Mouse (Mus musculus) cortical plate, adult 2 months (tissue): ENCODE measurements at regions not wholly inside any gene's neighbourhood (a gene's known extent, or its start where the extent isn't known, plus 50 kb on each side); places are given as distances from the start of the nearest gene placed in this dataset.

Experiments
- H3K27ac ChIP-seq: fragments of 200-500 bp; 2 replicates; pipeline ENCODE4 v1.5.1; 2012; ENCODE audit warnings: low read length, control low read depth, inconsistent platforms; ENCODE audit not compliant: insufficient read depth
- H3K4me1 ChIP-seq: fragments of 200-500 bp; 2 replicates; pipeline ENCODE4 v1.6.1; 2011; ENCODE audit warnings: low read length; ENCODE audit not compliant: control insufficient read depth, insufficient read depth
- H3K4me3 ChIP-seq: fragments of 200-500 bp; 2 replicates; pipeline ENCODE4 v1.5.1; 2011; ENCODE audit warnings: mild to moderate bottlenecking, low read length, control low read depth; ENCODE audit not compliant: insufficient read depth
- CTCF ChIP-seq: fragments of 200-500 bp; IDR thresholded peaks from 2 replicates; pipeline ENCODE4 v1.5.1; 2011; ENCODE audit warnings: mild to moderate bottlenecking, control low read depth, low read length; ENCODE audit not compliant: insufficient read depth; ENCODE audit errors: extremely low read depth
- POLR2A ChIP-seq: fragments of 200-500 bp; IDR thresholded peaks from 2 replicates; pipeline ENCODE4 v1.6.1; 2011; ENCODE audit warnings: mild to moderate bottlenecking, low read length, control low read depth; ENCODE audit not compliant: insufficient read depth; ENCODE audit errors: extremely low read depth

DNA sequence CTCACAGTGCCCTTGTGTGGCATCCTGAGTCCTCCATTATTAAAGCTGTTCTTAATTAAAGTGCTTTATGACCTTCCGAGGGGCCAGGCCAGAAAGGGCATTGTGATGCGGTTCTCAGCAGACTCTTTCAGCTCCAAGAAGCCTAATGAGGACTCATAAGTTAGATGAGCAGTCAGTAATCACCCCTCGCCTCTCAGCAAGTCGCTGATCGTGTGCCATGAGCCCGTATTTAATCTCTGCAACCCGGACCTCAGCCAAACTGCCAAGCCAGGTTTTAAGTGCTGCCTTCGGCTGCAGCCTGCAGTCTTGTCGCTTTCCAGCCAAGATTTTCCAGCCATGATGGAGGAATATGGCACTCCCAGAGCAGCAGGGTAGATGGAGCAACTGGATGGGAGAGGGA, 56.1 kb upstream of the Rbfox1 start:
- no peak overlapping the region for H3K4me3 ChIP-seq
- H3K4me1 ChIP-seq, result no peaks in the 10 kb centered on the region
- H3K27ac ChIP-seq, result no peak overlapping the region
- no peak for TF ChIP-seq POLR2A
- no peak for TF ChIP-seq CTCF

GRCm38 (mm10) chr16:5823316-5823715, 61.8 kb upstream of the Rbfox1 start:
- no peak for TF ChIP-seq POLR2A
- no peak for TF ChIP-seq CTCF
- Histone ChIP-seq H3K27ac (no peak overlapping the region), H3K4me1 (no peaks in the 10 kb centered on the region), H3K4me3 (no peak overlapping the region)

- H3K27ac ChIP-seq, result no peak overlapping the region
- no peaks in the 10 kb centered on the region for H3K4me1 ChIP-seq
- TF ChIP-seq POLR2A (no peak), CTCF (no peak)
- H3K4me3 ChIP-seq, result no peak overlapping the region
Observed at GRCm38 (mm10) chr16:5817166-5817565, 68.0 kb upstream of the Rbfox1 start.

DNA sequence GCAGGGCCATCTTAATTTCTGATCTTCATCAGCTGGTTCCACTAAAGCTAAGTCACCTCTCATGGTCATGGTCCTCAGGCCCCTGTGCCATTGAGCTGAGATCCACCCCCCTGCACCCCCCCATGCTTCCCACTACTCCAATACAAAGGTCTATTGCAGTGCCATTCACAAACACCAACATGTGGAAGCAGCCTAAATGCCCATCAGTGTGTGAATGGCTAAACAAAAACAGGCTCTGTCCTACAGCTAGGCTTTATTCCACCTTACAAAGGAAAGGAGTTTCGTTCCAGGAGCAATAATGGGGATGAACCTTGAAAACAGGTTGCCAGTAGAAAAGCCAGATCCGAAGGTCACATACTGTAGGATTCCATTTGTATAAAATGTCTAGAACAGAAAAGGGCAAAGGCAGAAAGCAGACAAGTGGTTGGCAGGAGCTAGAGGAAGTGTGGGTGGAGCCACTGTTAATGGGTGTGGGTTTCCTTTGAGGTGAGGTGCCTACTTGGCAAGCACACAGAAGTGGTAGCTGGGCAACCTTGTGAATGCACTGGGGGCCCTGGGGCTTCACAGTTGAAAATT, 72.8 kb upstream of the Rbfox1 start:
- TF ChIP-seq CTCF, result no peak
- no peak for TF ChIP-seq POLR2A
- Histone ChIP-seq H3K4me1 (0 out of 2 replicates have a peak, but pooled peaks cover 1% of the 10 kb centered on the region), H3K27ac (no peak overlapping the region), H3K4me3 (no peak overlapping the region)

DNA sequence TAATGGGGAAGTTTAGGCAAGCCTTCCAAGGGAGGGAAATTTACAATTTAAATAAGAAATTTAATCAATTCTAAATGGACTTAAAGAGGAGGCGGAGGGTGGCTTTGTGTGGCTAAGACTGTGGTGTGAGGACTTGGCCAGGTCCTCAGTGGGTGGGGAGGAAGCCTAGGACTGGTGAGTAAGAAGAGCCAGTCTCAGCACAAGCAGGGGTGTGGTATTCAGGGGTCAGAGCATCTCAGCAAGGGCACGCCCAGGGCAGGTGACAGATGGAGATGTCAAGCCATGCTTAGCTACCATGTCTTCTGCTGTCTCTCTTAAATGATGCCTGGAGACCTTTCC, 73.5 kb upstream of the Rbfox1 start:
- H3K4me3 ChIP-seq, result no peak overlapping the region
- H3K27ac ChIP-seq, result no peak overlapping the region
- TF ChIP-seq CTCF (no peak), POLR2A (no peak)

DNA sequence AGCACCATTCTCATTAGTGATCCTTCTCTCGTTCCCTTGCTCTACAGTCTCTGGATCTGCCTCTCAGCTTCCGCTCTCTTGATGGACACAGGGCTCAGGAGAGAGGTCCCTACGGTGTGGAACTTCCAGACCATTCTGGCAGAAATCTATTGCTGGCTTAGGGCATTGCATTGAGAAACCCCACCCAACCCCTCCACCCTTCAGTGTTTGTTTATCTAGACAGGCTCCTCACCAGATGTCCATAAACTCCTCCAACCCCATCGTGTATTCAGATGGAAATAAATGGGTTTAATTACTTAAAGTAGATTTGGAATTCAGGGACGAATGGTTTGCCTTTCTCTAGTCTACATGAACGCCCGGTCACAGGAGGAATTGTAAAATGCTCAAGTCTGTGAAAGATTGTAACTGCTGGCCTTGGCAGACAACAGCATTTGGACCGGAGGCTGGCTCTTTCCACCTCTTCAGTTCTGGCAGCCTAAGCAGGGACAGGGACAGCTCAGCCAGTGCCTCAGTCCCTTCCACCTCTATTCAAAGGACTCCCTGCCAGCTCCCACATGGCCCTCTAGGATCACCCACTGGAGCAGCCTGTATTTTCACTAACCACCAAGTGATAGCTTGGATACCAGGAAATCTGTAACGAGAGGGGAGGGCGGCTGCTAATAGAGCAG, 74.0 kb upstream of the Rbfox1 start:
- Histone ChIP-seq H3K4me1 (0 out of 2 replicates have a peak, but pooled peaks cover 1% of the 10 kb centered on the region), H3K27ac (no peak overlapping the region), H3K4me3 (no peak overlapping the region)
- TF ChIP-seq CTCF, result no peak
- TF ChIP-seq POLR2A, result no peak

More for the DNA sequence above, 73.5 kb upstream of the Rbfox1 start:
- H3K4me1 ChIP-seq, result 0 out of 2 replicates have a peak, but pooled peaks cover 1% of the 10 kb centered on the region

DNA sequence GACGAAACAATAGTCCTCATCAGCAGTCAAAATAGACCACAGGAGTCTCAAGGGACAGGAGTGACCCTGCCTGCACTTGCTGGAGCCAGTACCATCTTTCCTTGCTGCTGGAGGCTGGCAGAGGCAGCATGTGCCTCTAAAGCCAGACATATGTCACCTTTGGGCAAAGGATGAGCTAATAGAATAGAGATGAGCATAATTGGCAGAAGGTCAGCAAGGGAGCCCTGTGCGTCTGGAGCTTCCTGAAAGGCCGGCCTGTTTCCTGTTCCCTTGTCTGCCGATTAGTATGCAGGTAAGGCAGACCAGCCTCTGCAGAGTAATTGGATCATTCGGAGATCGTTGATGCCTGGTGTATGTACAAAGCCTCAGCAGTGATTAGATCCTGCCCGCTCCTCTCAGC, 87.0 kb upstream of the Rbfox1 start:
- TF ChIP-seq CTCF (no peak), POLR2A (no peak)
- Histone ChIP-seq H3K4me1 (no peaks in the 10 kb centered on the region), H3K4me3 (no peak overlapping the region), H3K27ac (no peak overlapping the region)

GRCm38 (mm10) chr16:5792216-5792615, 92.9 kb upstream of the Rbfox1 start:
- no peak overlapping the region for H3K27ac ChIP-seq
- TF ChIP-seq CTCF (no peak), POLR2A (no peak)
- peaks cover 2% of the 10 kb centered on the region for H3K4me1 ChIP-seq
- no peak overlapping the region for H3K4me3 ChIP-seq

DNA sequence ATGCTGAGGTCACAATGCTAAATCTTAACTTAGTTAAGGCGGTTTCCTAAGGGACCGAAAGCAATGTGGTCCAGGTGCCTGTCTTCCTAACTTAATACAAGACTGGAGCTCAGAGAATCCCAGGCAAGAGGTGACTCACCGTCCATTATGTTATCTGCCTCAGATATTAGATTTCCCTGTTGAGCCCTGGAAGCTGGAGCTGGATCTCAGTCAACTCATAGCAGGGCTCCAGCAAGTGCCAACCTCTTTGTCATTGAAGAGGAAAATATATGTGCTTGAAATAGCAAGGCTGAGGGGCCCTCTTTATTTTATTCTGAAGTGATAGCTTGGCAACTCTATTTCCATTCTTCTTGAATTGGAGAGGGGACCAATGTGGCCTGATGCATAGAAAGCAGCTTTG, 95.0 kb upstream of the Rbfox1 start:
- TF ChIP-seq CTCF, result no peak
- no peak for TF ChIP-seq POLR2A
- peaks cover 2% of the 10 kb centered on the region for H3K4me1 ChIP-seq
- H3K27ac ChIP-seq, result no peak overlapping the region
- no peak overlapping the region for H3K4me3 ChIP-seq

- Histone ChIP-seq H3K4me3 (no peak overlapping the region), H3K4me1 (peaks cover 2% of the 10 kb centered on the region), H3K27ac (no peak overlapping the region)
- TF ChIP-seq CTCF (no peak), POLR2A (no peak)
Observed at GRCm38 (mm10) chr16:5787206-5787605, 97.9 kb upstream of the Rbfox1 start.
